Mouse (Mus musculus) liver (tissue): ENCODE results near the gene Frrs1.
"Not testable (repeated sequence)": the region's sequence is repeated elsewhere in the genome, so short reads cannot be mapped to it uniquely, and the experiment has no call there.

ENCODE experiments used
- DNase-seq: peaks from one replicate; pipeline ENCODE4 v3.0.0-alpha.2; 2020; ENCODE audit warnings: mixed read lengths

The Frrs1 gene

DNA sequence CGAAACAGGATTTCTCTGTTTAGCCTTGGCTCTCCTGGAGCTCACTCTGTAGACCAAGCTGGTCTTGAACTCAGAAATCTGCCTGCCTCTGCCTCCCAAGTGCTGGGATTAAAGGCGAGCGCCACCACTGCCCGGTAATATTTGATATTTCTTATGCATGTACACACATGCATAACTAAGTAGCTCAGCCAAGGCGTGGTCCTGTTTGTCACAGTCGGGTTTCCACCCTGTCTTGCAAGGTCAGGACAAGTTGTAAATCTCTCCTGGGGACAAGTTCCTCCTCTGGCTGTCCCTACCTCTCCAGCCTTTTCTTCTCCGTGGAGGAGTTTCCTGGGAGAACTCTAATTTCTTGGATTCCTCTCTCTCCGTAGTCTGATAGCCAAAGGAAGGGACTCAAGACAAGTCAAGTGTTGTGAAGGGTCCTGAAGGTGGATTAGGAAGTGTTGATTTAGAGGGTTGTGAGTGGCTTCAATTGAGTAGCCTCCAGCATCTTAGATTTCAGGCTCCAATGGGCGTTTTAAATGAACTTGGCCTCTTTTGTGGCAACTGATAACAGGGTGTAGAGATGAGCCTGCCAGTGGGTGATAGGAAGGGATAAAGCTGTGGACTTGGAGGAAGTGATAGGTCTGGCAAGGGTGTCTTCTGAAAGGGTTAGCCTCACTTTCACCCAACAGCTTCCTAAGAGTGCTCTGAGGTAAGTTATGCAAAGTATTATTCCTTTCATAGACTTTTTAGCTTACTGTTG, at the start of gene Frrs1:
Frrs1 (plus strand) TSS at position 524 of the 745 bp plus-strand sequence.
- DNase-seq = peak; percentile 77

DNA sequence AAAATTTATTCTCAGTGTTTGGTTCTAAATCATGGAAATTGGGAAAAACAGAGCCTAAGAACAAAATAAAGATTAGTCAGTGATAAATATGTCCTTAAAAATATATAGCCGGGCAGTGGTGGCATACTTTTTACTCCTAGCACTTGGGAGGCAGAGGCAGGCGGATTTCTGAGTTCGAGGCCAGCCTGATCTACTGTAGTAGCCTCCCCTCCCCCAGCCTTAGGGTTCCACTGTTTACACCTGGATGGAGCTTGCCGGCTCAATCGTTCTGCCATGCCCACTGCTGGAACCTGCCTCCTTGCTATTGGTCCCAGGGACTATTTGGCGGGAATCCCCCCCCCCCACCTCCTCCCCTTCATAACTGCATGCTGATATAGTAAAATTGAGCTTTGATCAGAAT, 48.9 kb upstream of the Frrs1 start:
- not testable (repeated sequence) for DNase-seq

DNA sequence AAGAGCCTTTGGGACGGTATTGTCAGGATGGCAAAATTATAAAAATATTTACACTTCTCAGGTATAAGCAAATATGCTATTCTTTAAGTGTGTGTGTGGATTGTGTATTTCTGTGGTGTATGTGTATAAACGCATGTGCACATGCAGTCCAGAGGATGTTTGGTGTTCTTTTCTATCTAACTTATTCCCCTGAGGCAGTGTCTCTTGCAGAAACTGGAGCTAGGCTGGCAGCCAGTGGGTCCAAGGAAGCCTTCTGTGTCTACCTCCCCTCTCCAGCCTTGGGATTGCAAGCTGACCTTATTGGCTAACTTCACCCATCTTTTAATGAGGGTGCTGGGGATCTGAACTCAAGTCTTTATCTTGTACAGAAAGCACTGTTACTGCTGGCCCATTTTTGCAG, 46.3 kb upstream of the Frrs1 start:
- DNase-seq = no peak

GRCm38 (mm10) chr3:116815305-116815797, 43.9 kb upstream of the Frrs1 start:
- DNase-seq = no peak

DNA sequence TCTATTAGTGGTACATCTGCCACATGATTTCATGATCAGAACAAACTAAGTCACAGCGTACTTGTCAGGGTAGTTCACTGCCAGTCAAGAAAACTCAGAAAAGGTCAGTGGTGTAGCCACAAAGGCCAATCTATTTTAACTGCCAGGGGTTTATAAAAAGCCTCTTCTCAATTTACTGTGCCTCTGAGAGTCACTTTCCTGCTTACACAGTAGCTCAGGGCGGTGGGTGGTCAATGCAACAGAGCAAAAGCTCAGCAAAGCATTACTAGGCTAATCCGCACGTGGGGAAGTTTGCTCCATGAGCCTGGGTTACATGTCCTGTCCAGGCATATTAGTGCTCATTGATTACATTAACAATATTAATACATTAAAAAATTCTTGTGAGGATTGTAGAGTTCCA, 43.3 kb upstream of the Frrs1 start:
- DNase-seq = no peak

- no peak for DNase-seq
These were observed 42.5 kb upstream of the Frrs1 start for GRCm38 (mm10) chr3:116816674-116817215.

DNA sequence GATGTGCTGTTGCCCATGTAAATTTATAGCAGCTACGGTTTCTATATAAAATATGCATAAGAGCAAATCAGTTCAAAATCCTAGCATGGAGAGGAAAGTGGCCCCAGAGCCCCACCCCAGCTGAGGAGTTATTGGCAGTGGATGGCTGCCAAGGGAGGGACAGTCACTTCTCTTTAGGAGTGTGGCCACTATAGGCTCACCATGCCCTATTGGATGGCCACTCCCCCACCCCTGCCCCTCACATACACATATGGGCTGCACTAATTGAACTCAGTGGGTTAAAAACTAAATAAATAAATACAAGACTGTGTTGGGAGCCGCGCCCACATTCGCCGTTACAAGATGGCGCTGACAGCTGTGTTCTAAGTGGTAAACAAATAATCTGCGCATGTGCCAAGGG, 42.0 kb upstream of the Frrs1 start:
- no peak for DNase-seq

- DNase-seq = no peak
These were observed 32.6 kb upstream of the Frrs1 start for GRCm38 (mm10) chr3:116826471-116827215.

DNA sequence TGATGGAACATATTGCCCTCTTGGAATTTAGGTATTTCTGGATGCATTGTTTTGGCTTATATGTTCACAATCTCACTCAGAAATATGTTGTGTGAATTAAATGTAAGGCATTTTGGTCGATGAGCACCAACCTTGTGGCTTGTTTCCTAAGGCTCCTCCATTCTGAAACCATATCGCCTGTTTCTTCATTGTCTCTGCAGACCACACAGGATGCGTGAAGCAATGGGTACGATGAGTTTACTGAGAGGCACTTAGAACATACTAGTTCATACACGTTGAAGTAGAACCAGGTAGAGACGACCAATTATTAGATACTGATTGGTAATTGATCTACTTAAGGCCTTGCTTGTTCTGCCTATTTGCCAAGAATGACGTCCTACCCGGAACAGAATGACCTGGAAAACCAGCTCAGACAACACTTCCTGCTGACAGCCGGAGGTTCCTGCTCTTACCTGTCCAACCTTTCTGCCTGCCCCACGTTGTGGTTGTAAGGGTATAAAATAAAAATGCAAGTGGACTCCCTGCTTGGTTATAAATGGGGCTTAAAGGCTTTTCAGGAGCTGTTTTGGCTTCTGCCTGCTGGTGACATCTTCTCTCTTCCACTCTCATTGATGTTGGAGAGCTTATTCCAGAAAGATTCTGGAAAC, 29.9 kb upstream of the Frrs1 start:
- DNase-seq = no peak

GRCm38 (mm10) chr3:116831324-116831723, 27.9 kb upstream of the Frrs1 start:
- DNase-seq = no peak

DNA sequence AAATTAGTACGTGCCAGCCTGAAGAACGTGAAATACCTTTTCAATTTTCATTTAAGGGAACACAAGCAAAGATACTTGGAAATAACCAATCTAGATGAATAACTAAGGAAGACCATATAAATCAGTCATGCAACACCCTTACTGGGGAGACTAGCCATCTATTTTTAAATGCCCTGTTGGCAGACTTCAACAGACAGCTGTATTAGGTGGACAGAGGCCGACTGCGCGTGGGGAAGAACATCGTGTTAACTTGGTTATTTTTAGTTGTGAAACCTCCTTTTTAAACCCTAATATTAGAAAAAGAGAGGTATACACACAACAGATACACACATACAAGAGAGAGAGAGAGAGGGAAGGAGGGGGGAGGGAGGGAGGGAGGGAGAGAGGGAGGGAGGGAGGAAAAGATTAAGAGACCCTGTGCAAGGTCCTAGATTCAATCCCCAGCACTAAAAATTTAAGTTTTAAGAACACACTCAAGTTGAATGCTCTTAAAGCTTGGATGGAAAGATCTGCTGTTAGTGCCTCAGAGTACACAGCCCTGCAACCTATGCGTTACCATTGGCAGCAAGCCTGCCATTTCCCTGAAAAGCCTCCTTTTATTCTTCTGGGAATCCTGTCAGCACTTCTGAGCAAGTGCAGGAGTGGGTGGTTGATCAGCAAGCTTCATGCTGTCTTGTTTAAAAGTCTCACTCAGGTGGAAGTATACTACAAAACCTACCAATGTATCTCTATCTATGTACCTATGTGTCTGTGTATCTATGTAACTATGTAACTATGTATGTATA, 26.5 kb upstream of the Frrs1 start:
- DNase-seq = no peak

DNA sequence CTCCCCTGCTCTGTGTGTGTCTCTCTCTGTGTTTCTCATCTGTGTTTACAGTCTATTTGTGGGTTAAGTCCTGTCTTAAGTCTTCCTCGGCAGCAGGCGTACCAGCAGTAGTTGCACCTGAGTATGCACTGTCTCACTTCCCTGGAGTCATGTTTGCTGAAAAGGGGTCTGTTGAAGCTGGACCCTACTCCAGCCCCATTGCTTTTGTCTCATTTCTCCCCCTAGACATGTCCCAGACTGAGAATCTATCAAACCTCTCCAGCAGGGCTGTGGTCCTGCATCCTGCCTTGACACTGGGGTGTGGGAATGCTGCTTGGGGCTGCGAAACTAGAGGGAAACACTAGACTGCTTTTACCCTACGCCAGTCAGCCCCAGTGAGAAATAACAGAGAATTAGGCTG, 25.8 kb upstream of the Frrs1 start:
- no peak for DNase-seq

GRCm38 (mm10) chr3:116834241-116834640, 25.0 kb upstream of the Frrs1 start:
- DNase-seq = no peak

GRCm38 (mm10) chr3:116835350-116835749, 23.9 kb upstream of the Frrs1 start:
- no peak for DNase-seq

GRCm38 (mm10) chr3:116835770-116836680, 23.2 kb upstream of the Frrs1 start:
- peak; percentile 89 for DNase-seq

GRCm38 (mm10) chr3:116836681-116837475, 22.4 kb upstream of the Frrs1 start:
- DNase-seq = no peak

DNA sequence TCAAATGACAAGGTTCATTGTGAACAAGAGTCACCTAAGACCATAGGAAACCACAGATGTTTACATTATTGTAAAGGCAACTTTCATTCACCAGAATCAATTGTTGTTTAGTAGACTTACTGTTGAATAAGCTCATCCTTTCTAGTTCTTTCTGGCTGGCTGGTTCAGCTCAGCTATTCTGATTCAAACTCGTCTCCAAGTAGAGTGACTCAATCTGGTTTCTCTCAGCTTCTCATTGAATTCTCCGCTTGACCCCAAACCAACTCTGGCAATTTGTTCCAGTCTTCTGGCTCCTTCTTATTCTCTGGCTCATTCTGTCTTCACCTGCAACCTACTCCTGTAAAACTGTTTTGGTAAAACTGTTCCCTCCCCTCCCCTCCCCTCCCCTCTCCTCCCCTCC, 18.0 kb upstream of the Frrs1 start:
- no peak for DNase-seq

GRCm38 (mm10) chr3:116844880-116845579, 14.2 kb upstream of the Frrs1 start:
- no peak for DNase-seq

DNA sequence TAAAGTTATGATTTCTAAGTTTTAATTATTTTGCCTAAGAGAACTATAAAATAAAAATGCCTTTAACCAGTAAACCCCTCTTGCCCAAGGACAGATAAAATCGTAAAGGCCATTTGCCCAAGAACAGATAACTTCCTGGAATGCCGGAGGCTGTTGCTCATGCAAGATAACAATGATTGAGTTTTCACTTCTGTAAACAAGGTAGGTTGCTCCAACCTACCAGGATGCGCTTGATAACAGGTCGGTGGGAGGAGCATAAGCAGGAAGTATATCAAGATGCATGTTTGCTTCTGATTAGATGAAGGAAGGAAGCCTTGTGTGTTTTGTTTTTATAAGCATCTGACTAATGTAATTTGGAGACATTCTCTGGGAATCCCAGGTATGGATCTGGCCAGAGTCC, 13.2 kb upstream of the Frrs1 start:
- DNase-seq = peak; percentile 44

GRCm38 (mm10) chr3:116848099-116848498, 11.2 kb upstream of the Frrs1 start:
- no peak for DNase-seq
